Mouse (Mus musculus) lung, postnatal 0 days (tissue): ENCODE results near the gene Hectd4. TPM values are rescaled to one million over a fixed set of nuclear protein-coding genes. Genes with fewer than 3 reads are reported as not detected.

ENCODE experiments used
- ATAC-seq: fragments of 200-750 bp; cut with Nextera tagmentation; 2 replicates; pipeline ENCODE4 v1.8.0; 2017; ENCODE audit warnings: moderate library complexity
- DNase-seq: peaks from one replicate; pipeline ENCODE4 v3.0.0-alpha.2; 2016; ENCODE audit warnings: low spot score
- H3K27ac ChIP-seq: fragments of 300-500 bp; sonication (generic); 2 replicates; pipeline ENCODE4 v1.5.1; 2014; ENCODE audit warnings: antibody characterized with exemption, mild to moderate bottlenecking, low read length, mixed read lengths
- H3K27me3 ChIP-seq: fragments of 300-500 bp; sonication (generic); replicated peaks from 2 replicates; pipeline ENCODE4 v1.6.1; 2014; ENCODE audit warnings: low read length, mixed read lengths; ENCODE audit not compliant: insufficient read depth
- H3K36me3 ChIP-seq: fragments of 300-500 bp; sonication (generic); 2 replicates; pipeline ENCODE4 v1.6.1; 2014; ENCODE audit warnings: low read length, mixed read lengths; ENCODE audit not compliant: insufficient read depth
- H3K4me1 ChIP-seq: fragments of 300-500 bp; sonication (generic); 2 replicates; pipeline ENCODE4 v1.6.1; 2014; ENCODE audit warnings: antibody characterized with exemption, low read depth, low read length, mixed read lengths; ENCODE audit not compliant: insufficient read depth
- H3K4me2 ChIP-seq: fragments of 300-500 bp; sonication (generic); replicated peaks from 2 replicates; pipeline ENCODE4 v1.6.1; 2014; ENCODE audit warnings: low read depth, mild to moderate bottlenecking, low read length, moderate library complexity, mixed read lengths
- H3K4me3 ChIP-seq: fragments of 300-500 bp; sonication (generic); 2 replicates; pipeline ENCODE4 v1.5.1; 2014; ENCODE audit warnings: low read depth, low read length
- H3K9ac ChIP-seq: fragments of 300-500 bp; sonication (generic); replicated peaks from 2 replicates; pipeline ENCODE4 v1.6.1; 2014; ENCODE audit warnings: low read depth, mild to moderate bottlenecking
- H3K9me3 ChIP-seq: fragments of 300-500 bp; sonication (generic); 2 replicates; pipeline ENCODE4 v1.6.1; 2016; ENCODE audit warnings: low read length, mixed read lengths
- CTCF ChIP-seq: IDR thresholded peaks from 2 replicates; pipeline ENCODE4 v1.5.1; 2016; ENCODE audit warnings: antibody characterized with exemption, mild to moderate bottlenecking
- EP300 ChIP-seq: IDR thresholded peaks from 2 replicates; pipeline ENCODE4 v1.6.1; 2016; ENCODE audit warnings: antibody characterized with exemption, mild to moderate bottlenecking, control low read depth
- WGBS: fragments of 180-500 bp; shearing (Covaris S2); extraction: QIAGEN DNeasy Blood & Tissue Kit; methylation state at CpG from one replicate; pipeline ENCODE4 v1.1.7; 2014; 5-methylcytosine and 5-hydroxymethylcytosine counted together
- polyA plus RNA-seq: library from polyadenylated mRNA; unstranded; fragments of >200 nt; fragmentation: Nextera tagmentation; extraction: Ambion mirVana; gene quantifications from 2 replicates; pipeline ENCODE4 v1.2.1, GENCODE M21; 2015

Gene Hectd4
- polyA plus RNA-seq, 1 experiment from 2014 or later: 2.5 TPM

GRCm38 (mm10) chr5:121194173-121194572 lies 25.8 kb upstream of the Hectd4 start:
- Histone ChIP-seq H3K4me2 (no peak overlapping the region), H3K4me1 (peaks cover 5% of the 10 kb centered on the region; the same call in 1 of the 2 replicates), H3K9ac (no peak overlapping the region), H3K4me3 (no peak overlapping the region), H3K27ac (no peak overlapping the region), H3K36me3 (no peaks in the 10 kb centered on the region), H3K27me3 (no peaks in the 10 kb centered on the region), H3K9me3 (no peaks in the 10 kb centered on the region)
- DNase-seq: no peak
- ATAC-seq: no peak
- TF ChIP-seq EP300 (no peak), CTCF (no peak)
- WGBS: 25% methylated on average over 1 of the region's 1 CpGs

GRCm38 (mm10) chr5:121196764-121197163 lies 23.3 kb upstream of the Hectd4 start:
- Histone ChIP-seq H3K4me1 (peaks cover under 1% of the 10 kb centered on the region; the same call in 1 of the 2 replicates), H3K9me3 (no peaks in the 10 kb centered on the region), H3K27ac (no peak overlapping the region), H3K9ac (no peak overlapping the region), H3K27me3 (no peaks in the 10 kb centered on the region), H3K4me3 (no peak overlapping the region), H3K36me3 (no peaks in the 10 kb centered on the region), H3K4me2 (no peak overlapping the region)
- 26% methylated on average over 5 of the region's 5 CpGs for WGBS
- ATAC-seq: no peak
- TF ChIP-seq EP300 (no peak), CTCF (no peak)
- DNase-seq: no peak

- Histone ChIP-seq H3K27me3 (no peaks in the 10 kb centered on the region), H3K9me3 (no peaks in the 10 kb centered on the region), H3K27ac (no peak overlapping the region), H3K36me3 (no peaks in the 10 kb centered on the region), H3K4me2 (no peak overlapping the region), H3K9ac (no peak overlapping the region), H3K4me3 (no peak overlapping the region), H3K4me1 (no peaks in the 10 kb centered on the region)
- WGBS: 77% methylated on average over 2 of the region's 2 CpGs
- TF ChIP-seq CTCF (no peak), EP300 (no peak)
- DNase-seq: no peak
- ATAC-seq: no peak
Measured at GRCm38 (mm10) chr5:121197337-121197736, 22.7 kb upstream of the Hectd4 start.

- Histone ChIP-seq H3K4me3 (no peak overlapping the region), H3K9ac (no peak overlapping the region), H3K36me3 (no peaks in the 10 kb centered on the region), H3K4me1 (no peaks in the 10 kb centered on the region), H3K4me2 (no peak overlapping the region), H3K27me3 (no peaks in the 10 kb centered on the region), H3K27ac (no peak overlapping the region), H3K9me3 (no peaks in the 10 kb centered on the region)
- no peak for TF ChIP-seq EP300
- TF ChIP-seq CTCF: no peak
- WGBS: 75% methylated on average over 5 of the region's 5 CpGs
- ATAC-seq: no peak
- DNase-seq: no peak
Measured at GRCm38 (mm10) chr5:121198376-121198775, 21.6 kb upstream of the Hectd4 start.

- peak; percentile 79 for DNase-seq
Measured at GRCm38 (mm10) chr5:121201739-121202138, 18.3 kb upstream of the Hectd4 start.

GRCm38 (mm10) chr5:121202467-121202866 lies 17.6 kb upstream of the Hectd4 start:
- no peak for DNase-seq
- no peak for ATAC-seq
- TF ChIP-seq CTCF: 0 out of 2 replicates have a peak, but pooled peaks have one; percentile 11
- no peak for TF ChIP-seq EP300
- Histone ChIP-seq H3K27ac (no peak overlapping the region), H3K4me2 (no peak overlapping the region), H3K9ac (no peak overlapping the region), H3K27me3 (no peaks in the 10 kb centered on the region), H3K4me3 (no peak overlapping the region), H3K36me3 (peaks cover 11% of the 10 kb centered on the region; the same call in 1 of the 2 replicates), H3K4me1 (0 out of 2 replicates have a peak, but pooled peaks cover 7% of the 10 kb centered on the region), H3K9me3 (no peaks in the 10 kb centered on the region)
- 63% methylated on average over 1 of the region's 1 CpGs for WGBS

More at GRCm38 (mm10) chr5:121201739-121202138, 18.3 kb upstream of the Hectd4 start:
- TF ChIP-seq CTCF (peak; percentile 69), EP300 (no peak)
- Histone ChIP-seq H3K9ac (no peak overlapping the region), H3K4me2 (no peak overlapping the region), H3K9me3 (no peaks in the 10 kb centered on the region), H3K36me3 (0 out of 2 replicates have a peak, but pooled peaks cover 9% of the 10 kb centered on the region), H3K4me3 (no peak overlapping the region), H3K27me3 (no peaks in the 10 kb centered on the region), H3K27ac (no peak overlapping the region), H3K4me1 (0 out of 2 replicates have a peak, but pooled peaks cover 7% of the 10 kb centered on the region)
- 40% methylated on average over 3 of the region's 3 CpGs for WGBS
- no peak for ATAC-seq
